Mouse (Mus musculus): ENCODE measurements around the gene Veph1.

Veph1 gene

GRCm38 (mm10) chr3:66101809-66102598, 194.6 kb downstream of the Veph1 start:
- no peak for DNase-seq (ENCODE audit: low read depth, low spot score)

GRCm38 (mm10) chr3:66101074-66101473, 195.6 kb downstream of the Veph1 start:
- no peak for DNase-seq (ENCODE audit: low read depth, low spot score)

GRCm38 (mm10) chr3:66091746-66092145, 204.9 kb downstream of the Veph1 start:
- DNase-seq (ENCODE audit: low read depth, low spot score): no peak

DNA sequence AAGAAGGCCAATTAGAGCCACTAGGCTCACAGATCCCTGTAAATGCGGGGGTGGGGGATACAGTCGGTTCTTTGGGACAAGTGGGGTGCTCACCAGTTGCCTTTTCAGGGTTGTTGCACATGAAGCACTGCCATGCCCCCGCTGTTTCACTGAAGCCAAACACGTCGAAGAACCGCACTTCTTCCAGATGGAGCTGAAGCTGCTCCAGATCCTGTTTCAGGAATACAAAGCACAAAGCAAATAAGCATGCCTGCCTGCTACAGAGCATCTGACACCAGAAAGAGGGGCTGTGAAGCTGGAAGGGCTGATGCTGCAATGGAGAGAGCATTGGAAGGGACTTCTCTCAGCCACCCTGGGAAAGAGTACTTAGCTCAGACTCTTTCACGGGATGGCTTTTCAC, 209.0 kb downstream of the Veph1 start:
- DNase-seq (ENCODE audit: low read depth, low spot score): no peak

DNA sequence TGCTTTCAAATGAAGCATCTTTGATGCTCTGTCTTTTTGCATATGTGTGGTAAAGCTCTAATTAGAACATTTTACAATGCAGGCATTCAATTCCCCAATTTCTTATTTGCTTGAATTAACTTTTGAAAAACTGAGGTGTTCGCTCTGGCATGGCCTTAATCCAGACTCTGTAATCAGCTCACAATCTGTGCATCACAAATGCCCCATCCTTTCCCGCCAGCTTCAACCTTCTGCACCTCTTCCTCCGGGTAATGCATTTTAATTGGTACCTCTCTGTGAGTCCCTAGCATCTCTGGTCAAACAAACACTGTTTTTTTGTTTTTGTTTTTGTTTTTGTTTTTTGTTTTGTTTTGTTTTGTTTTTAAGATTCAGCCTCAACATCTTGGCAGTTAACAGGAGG, 212.8 kb downstream of the Veph1 start:
- no peak for DNase-seq (ENCODE audit: low read depth, low spot score)

DNA sequence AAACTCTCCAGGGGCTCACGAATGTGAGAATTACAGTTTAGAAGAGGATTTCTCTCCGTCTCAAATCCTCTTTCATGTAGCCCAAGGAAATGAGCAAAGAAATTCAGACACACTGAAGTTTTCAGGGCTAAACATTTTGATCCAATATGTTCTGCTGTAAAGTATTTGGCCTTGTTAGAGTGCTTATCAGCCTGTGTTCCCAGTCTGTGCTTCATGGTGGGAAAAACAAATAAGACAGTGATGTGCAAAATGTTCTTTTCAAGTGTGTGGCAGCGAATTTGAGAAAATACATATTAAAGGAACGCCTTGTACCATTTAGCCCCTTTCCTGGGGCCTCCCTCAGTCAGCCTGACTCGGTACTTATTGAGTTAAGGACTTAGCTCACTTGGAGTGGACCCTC, 213.2 kb downstream of the Veph1 start:
- DNase-seq (ENCODE audit: low read depth, low spot score): no peak

- no peak for DNase-seq (ENCODE audit: low read depth, low spot score)
These were observed 213.7 kb downstream of the Veph1 start for GRCm38 (mm10) chr3:66082975-66083374.

GRCm38 (mm10) chr3:66081363-66081736, 215.3 kb downstream of the Veph1 start:
- no peak for DNase-seq (ENCODE audit: low read depth, low spot score)

- no peak for DNase-seq (ENCODE audit: low read depth, low spot score)
These were observed 215.8 kb downstream of the Veph1 start for GRCm38 (mm10) chr3:66080631-66081362.

- DNase-seq (ENCODE audit: low read depth, low spot score): no peak
These were observed 216.8 kb downstream of the Veph1 start for GRCm38 (mm10) chr3:66079886-66080285.

GRCm38 (mm10) chr3:66078898-66079537, 217.6 kb downstream of the Veph1 start:
- DNase-seq (ENCODE audit: low read depth, low spot score): no peak

DNA sequence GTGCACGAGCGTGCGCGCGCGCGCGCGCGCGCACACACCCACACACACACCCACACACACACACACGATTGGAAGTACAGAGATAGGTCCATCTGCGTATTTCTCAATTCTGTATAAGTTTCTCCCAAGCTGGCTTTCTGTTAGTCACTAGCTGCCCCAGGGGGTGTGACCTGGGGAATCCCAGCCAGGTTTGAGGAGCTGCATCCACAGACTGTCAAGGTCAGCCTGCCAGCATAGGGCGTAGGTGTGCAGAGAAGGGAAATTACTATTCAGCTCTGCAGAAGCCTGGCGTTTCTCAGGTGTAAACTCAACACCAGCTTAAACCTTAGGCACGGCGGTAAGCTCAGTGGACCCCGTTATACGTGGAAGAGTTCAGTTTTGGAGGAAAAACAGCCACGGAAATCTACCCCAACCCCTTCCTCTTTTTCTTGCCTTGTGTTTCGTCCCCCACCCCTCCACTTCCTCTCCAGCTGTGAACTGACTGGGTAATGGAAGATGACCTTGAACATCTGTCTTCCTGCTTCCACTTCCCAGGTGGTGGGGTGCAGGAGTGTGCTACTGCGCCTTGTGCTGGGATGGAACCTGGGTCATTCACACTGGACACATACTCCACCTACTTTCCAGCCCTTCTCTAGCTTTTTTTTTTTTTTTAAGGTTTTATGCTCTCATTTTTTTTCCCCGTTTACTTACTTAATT, 218.5 kb downstream of the Veph1 start:
- DNase-seq (ENCODE audit: low read depth, low spot score): no peak

GRCm38 (mm10) chr3:66070274-66070673, 226.4 kb downstream of the Veph1 start:
- no peak for DNase-seq (ENCODE audit: low read depth, low spot score)

GRCm38 (mm10) chr3:66063881-66064280, 232.8 kb downstream of the Veph1 start:
- no peak for DNase-seq (ENCODE audit: low read depth, low spot score)

DNA sequence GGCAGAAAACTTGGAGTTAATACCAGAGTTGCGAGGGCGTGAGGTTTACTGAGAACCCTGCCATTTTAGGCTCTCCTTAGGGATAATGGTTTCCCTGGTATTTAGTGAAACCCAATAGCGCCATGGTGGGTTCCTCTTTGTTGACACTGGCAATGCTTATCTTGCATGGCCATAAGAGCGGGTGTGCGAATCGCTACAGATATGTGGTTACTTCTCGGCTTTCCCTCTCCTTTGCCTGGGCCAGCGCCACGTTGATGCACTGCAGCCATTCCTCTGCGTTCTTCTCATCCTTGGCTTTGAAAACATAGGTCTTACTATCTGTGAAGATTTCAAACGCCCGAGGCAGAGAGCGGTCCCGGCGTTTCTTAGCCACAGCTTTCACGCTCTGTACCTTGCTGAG, 239.7 kb downstream of the Veph1 start:
- DNase-seq (ENCODE audit: low read depth, low spot score): no peak

DNA sequence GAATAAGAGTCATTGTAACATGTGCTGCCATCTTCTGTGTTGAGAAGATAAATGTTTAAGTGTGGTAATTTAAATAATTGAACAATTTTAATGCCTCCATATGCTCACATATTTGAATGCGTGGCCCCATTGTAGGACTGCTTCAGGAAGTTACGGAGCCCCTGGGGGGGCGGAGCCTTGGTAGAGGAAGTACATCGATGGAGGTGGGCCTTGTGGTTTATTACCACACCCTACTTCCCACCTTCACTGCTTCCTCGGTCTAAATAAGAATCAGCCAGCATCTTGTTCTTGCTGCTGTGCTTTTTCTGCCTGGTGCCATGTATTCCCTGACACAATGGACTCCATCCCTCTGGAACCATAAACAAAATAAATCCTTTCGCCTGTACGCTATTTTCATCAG, 241.0 kb downstream of the Veph1 start:
- no peak for DNase-seq (ENCODE audit: low read depth, low spot score)

- DNase-seq (ENCODE audit: low read depth, low spot score): no peak
These were observed 246.3 kb downstream of the Veph1 start for GRCm38 (mm10) chr3:66050092-66050886.

GRCm38 (mm10) chr3:66040857-66041494, 255.7 kb downstream of the Veph1 start:
- DNase-seq (ENCODE audit: low read depth, low spot score): no peak

GRCm38 (mm10) chr3:66035226-66035625, 261.4 kb downstream of the Veph1 start:
- no peak for DNase-seq (ENCODE audit: low read depth, low spot score)

DNA sequence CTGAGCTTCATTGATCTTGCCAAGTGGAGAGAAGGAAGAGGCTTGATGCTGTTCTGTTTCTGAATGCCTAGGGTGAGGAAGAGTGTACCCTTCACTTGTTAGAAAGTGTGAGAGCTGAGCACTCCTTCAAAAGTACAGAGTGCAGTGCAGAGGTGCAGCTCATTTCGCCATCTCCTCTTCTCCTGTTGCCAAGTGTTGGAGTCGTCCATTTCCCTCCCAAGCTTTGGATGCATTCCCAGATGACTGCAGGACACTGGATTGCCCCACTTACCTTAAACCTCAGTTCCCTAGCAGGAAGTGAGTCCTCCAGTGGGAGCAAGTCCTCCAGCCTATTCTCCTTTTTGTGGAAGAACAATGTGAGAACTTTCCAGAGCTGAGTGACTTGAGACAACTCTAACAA, 263.3 kb downstream of the Veph1 start:
- DNase-seq (ENCODE audit: low read depth, low spot score): no peak

DNA sequence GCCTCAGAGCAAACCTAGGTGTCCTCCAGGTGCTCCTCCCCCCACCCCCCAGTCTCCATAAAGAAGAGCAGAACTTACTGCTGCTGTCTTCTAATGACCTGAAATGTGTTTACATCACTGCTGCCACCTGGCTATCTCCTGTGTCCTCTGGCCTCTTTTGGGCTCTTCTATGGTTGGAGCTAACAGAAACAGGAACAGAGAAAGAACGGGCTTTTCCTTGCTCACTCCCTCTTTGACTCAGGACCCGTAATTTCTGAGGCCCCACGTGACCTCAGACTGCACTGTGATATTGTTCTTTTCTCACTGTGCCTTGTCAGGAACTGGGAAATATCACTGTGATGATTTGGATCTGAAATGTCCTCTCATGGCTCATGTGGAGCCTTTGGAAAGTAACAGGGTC, 271.2 kb downstream of the Veph1 start:
- no peak for DNase-seq (ENCODE audit: low read depth, low spot score)

All from c-Kit-negative CD71-positive TER-119-positive erythroid progenitor cells, embryonic 14.5 days (primary cell).